Mouse (Mus musculus): ENCODE measurements at regions not wholly inside any gene's neighbourhood (a gene's known extent, or its start where the extent isn't known, plus 50 kb on each side); places are given as distances from the start of the nearest gene placed in this dataset.
A peak's percentile ranks its signal among the peaks of the same experiment; 100 is the strongest.

- no peak for DNase-seq
- intact Hi-C loops (cut with DNase I) = no loop called here
Observed at GRCm38 (mm10) chr16:91156506-91156905, 61.6 kb upstream of the 4932438H23Rik start.

GRCm38 (mm10) chr16:91160679-91161078 is 64.6 kb upstream of the Olig2 start:
- peak; percentile 24 to 48 for DNase-seq
- intact Hi-C loops (cut with DNase I) = loop anchor here (2.0 kb wide), 2 partner anchors 154 to 188 kb away; no protein-coding TSS in a partner anchor

GRCm38 (mm10) chr16:91161616-91162015 is 63.6 kb upstream of the Olig2 start:
- intact Hi-C loops (cut with DNase I) = loop anchor here (2.0 kb wide), 2 partner anchors 153 to 187 kb away; no protein-coding TSS in a partner anchor
- no peak for DNase-seq

GRCm38 (mm10) chr16:91162381-91162780 is 62.9 kb upstream of the Olig2 start:
- intact Hi-C loops (cut with DNase I) = no loop called here
- no peak for DNase-seq

GRCm38 (mm10) chr16:91165906-91166305 is 59.4 kb upstream of the Olig2 start:
- intact Hi-C loops (cut with DNase I) = loop anchor here (2.0 kb wide), 1 partner anchor 185 kb away; no protein-coding TSS in a partner anchor
- DNase-seq = no peak

- DNase-seq = peak; percentile 25 to 45
- intact Hi-C loops (cut with DNase I) = loop anchor here (2.0 kb wide), 1 partner anchor 184 kb away; no protein-coding TSS in a partner anchor
Observed at GRCm38 (mm10) chr16:91166866-91167265, 58.4 kb upstream of the Olig2 start.

- intact Hi-C loops (cut with DNase I) = no loop called here
- no peak for DNase-seq
Observed at GRCm38 (mm10) chr16:91168398-91168797, 56.9 kb upstream of the Olig2 start.

GRCm38 (mm10) chr16:91169829-91170228 is 55.4 kb upstream of the Olig2 start:
- intact Hi-C loops (cut with DNase I) = no loop called here

GRCm38 (mm10) chr16:91171911-91172440 is 53.3 kb upstream of the Olig2 start:
- intact Hi-C loops (cut with DNase I) = no loop called here
- DNase-seq = no peak

More at GRCm38 (mm10) chr16:91169829-91170228, 55.4 kb upstream of the Olig2 start:
- peak; percentile 27 to 31 for DNase-seq

GRCm38 (mm10) chr16:91172510-91172909 is 52.7 kb upstream of the Olig2 start:
- intact Hi-C loops (cut with DNase I) = no loop called here
- no peak for DNase-seq

- intact Hi-C loops (cut with DNase I) = no loop called here
- no peak for DNase-seq
Observed at GRCm38 (mm10) chr16:91173241-91173640, 52.0 kb upstream of the Olig2 start.

GRCm38 (mm10) chr16:91173870-91174278 is 51.4 kb upstream of the Olig2 start:
- peak in 1 of 2 experiments; percentile 9 for DNase-seq
- intact Hi-C loops (cut with DNase I) = no loop called here

GRCm38 (mm10) chr16:91174401-91174800 is 50.9 kb upstream of the Olig2 start:
- intact Hi-C loops (cut with DNase I) = no loop called here
- DNase-seq = no peak

Data from heart, postnatal 10 days (tissue).